Mouse (Mus musculus) mouse trophoblast stem cell (cell line): Measurements from ENCODE around the gene Zfp992.
"Not testable (repeated sequence)": the region's sequence is repeated elsewhere in the genome, so short reads cannot be mapped to it uniquely, and the experiment has no call there.

ENCODE experiments used
- in situ Hi-C, 2 experiments: fragments of 300-500 bp; cut with MseI, MboI; formaldehyde crosslinking; loops; 2 replicates in 1 of 2; 3 replicates in 1 of 2; pipeline ENCODE4 v1.15.1; 2025

The Zfp992 gene

DNA sequence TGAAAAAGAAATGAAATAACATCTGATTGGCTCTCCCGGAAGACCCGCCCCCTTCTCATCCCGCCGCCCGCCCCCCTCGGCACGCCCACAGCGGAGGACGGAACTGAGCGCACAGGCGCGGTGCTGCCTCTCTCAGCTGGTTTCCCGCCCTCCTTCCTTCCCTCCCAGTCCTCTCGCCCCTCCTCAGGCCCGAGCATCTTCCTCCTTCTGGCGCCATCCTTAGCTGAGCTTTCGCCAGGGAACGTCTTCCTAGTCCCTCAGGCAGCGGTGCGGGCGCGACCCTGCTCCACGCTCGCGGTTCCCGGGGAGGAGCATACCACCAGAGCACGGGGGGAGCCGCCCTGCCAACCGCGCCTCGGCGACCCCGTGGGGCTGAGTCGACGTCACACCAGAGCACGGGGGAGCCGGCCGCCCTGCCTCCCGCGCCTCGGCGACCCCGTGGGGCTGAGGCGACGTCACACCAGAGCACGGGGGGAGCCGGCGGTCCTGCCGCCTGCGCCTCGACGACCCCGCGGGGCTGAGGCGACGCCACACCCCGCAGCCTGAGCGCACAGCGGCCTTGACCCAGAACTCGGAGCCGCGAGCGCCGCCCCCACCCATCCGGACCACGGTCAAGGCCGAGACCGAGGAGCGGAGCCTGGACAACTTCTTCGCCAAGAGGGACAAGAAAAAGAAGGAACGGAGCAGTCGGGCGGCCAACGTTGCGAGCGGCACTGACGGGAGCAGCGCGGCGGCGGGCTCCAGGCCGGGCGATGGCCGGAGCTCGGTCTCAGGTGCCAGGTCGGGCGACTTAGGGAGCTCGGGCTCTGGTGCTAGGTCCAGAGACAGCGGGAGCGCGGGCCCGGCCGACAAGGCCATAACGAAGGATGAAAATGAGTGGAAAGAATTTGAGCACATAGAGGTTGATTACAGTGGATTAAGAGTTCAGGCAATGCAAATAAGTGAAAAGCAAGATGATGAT, 26.2 kb downstream of the Zfp992 start:
- in situ Hi-C loops: not testable (repeated sequence)

DNA sequence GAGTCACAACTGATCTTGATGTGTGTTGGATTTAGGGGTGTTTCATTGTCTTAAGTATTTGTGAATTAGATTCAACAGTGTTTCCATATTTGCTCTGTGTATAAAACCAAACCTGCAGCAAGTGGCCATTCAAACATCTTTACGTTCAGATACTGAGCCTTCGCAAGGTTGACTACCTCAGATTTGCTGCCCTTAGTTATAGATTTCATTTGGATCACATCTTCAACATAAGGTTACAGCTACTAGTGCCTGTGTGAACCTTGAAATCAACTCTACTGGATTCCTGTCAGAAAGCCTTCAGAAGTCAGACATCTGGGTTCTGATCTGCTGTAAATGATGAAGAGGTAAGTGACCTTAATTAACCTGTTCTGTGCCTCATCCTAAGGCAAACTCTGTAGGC, 27.4 kb downstream of the Zfp992 start:
- in situ Hi-C loops: not testable (repeated sequence)

DNA sequence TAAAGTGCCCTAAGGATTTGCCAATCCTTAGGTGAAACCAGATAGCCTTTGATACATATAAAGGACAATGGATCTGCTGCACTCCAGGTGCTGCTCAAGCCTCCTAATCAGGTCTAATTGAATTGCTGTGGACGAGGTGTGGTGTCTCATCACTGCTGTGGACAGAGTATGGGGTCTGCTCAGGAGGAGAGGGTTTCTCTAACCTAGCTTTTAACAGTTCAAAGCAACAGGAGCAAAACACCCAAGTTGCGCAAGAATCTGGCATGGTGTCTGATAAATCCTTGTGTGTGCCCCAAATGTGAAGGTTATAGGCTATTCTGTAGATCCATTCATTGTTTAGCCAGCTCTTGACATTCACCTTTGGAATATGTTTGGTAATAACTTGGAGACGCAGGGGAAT, 28.1 kb downstream of the Zfp992 start:
- in situ Hi-C loops: not testable (repeated sequence)

DNA sequence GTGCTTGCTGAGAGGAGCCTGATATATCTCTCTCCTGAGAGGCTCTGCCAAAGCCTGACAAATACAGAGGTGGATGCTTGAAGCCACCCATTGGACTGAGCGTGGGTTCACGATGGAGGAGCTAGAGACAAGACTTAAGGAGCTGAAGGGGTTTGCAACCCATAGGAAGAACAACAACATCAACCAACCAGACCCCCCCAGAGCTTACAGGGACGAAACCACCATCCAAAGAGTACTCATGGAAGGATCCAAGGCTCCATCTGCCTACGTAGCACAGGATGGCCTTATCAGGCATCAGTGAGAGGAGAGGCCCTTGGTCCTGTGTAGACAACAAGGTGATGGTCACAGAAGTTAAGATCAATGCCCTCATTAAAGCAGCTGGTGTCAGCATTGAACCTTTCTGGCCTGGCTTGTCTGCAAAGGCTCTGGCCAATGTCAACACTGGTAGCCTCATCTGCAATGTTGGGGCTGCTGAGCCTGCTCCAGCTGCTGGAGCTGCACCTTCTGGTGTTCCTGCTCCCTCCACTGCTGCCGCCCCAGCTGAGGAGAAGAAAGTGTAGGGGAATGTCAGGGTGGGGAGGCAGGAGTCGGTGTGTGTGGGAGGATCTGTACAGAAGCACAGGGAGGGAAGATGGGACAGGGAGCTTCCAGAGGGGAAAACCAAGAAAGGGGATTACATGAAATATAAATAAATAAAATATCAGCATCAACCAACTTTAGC, 31.7 kb downstream of the Zfp992 start:
- in situ Hi-C loops: not testable (repeated sequence)

DNA sequence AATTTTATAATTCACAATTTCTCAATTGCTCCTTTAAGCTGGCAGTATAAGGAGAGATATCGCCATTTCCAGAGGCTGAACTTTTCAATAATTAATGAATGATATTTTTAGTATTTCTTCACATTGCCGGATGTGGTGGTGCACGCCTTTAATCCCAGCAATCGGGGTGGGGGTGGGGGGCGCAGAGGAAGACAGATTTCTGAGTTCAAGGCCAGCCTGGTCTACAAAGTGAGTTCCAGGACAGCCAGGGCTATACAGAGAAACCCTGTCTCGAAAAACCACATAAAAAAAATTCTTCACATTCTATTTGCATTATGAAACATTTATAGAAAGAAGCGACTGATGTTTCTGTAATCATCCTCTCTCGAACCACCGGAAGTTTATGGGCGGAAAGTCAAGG, 33.7 kb downstream of the Zfp992 start:
- in situ Hi-C loops: not testable (repeated sequence)

DNA sequence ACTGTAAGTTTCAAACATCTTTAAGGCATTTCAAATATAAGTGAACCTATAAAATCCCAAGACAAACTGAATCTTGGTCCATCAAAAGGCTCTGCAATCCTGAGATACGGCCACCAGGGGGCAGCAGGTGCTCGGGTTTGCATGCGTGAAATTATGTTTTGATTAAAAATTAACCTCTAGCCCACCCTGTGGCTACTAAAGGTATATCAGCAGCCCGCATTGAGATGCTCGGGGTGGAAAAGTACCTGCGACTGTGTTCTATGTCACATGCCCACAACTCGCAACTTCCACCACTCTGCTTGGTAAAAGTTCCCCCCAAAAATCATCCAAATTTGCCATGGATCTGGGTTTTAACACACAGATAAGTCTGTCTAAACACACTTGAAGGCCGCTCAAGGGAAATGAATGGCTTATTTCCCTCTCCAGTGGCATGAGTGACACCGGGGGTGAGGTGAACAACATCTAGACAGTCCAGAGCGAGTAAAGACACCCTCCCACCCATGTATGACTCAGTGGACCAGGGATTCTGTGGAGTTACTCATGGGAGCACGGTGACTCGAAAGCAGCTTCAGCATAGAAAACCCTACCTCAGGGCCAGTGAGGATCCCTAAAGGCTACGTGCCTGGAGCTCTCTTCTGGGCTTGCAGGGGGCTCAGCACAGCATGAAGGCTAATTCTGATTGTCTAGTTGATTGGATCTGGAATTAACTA, 34.9 kb downstream of the Zfp992 start:
- in situ Hi-C loops: not testable (repeated sequence)

DNA sequence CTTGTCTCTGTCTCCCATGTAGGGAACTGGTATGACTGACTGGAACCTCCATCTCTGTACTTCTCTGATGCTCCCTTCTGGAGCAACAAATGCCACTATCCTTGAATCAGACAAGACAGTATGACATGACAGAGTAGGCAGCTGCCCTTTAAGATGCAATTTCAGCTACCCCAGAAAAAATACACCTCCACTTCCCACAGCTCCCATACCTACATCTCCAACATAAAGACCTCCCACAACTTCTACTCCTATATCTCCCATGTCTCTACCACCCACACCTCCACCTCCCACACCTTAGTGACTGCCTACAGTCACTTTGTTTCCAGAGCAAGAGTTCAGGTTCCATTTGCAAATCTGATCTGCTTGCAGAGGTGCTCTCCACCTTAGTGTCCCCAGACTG, 35.9 kb downstream of the Zfp992 start:
- in situ Hi-C loops: not testable (repeated sequence)

DNA sequence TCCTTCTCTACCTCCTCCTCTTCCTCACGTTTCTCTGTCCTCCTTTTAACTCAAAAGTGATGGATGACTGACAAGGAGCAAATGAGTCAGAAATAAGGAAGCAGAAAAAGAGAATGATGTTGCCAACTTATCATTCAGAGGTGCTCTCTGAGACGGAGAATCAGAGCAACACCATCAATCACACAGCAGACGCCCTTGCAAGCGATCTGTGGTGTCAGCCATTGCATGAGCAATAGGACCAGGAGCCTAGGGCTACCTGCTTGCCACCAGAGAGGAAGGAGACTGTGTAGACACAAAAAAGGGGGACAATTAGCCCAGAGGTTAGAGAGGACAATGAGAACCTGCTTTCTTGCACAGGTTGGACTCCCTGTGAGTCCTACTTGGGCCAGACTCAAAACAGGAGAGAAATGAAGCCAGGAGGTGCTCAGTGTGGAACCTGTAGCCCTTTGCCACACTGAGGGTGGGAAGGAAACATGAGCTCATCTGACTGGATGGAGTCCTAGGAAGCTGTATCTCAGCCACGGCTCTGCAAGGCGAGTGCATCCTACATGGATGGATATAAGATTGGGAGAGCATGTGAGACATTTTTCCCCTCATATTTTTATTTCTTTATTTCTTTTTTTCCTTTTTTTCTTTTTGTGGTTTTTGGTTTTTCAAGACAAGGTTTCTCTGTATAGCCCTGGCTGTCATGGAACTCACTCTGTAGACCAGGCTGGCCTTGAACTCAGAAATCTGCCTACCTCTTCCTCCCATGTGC, 36.5 kb downstream of the Zfp992 start:
- in situ Hi-C loops: not testable (repeated sequence)

DNA sequence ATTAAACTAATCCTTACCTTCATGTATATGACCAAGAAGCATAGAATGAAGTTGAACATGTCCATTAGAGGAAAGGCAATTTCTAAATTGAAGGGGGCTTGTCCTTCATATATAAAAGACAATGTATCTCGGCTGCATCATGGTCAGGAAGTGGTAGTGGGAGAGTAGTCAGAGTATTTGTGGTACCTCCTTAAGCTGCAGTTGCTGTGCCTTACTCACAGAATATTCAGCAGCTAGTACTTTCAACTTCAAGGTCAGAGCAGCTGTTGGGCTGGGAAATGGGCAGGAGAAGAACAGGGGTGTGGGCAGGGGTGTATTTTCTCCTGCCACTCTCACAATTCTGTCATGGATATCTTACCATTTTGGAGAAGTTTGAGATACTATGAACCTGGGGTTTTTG, 37.9 kb downstream of the Zfp992 start:
- in situ Hi-C loops: not testable (repeated sequence)

DNA sequence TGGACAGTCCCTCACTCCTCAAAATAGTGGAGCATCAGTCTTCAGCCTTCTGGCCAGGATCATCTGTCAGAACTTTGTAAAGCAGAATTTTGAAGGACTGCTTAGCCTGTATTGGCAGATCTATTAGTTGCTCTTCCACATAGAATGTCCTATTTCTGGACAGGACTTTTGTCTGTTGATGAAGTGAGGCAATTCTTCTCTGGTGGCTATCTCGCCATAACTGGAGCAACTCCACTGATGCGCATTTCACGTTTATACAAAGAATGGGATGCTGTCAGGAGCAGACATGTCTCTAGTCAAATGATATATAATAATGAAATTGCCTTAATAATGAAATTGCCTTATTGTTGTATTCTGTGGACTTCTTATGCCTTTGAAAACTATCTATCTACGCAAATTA, 40.4 kb downstream of the Zfp992 start:
- in situ Hi-C loops: not testable (repeated sequence)

DNA sequence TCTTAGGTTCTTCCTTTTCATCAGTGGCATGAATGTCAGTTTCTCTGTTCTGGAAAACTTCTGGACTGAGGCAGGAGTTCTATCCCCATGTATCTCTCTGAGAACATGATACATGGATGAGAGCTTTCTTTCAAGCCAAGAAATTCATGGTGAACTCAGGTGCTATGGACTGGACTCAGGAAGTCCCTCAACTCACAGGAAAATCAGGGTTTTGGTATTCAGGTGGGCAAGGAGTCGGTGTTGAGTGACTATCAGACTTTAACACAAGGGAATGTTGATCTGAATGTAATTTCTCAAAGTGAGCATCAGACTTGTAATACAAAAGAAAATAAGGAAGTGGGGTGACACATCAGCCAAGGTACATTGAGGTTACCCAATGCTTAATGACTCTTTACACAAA, 43.2 kb downstream of the Zfp992 start:
- in situ Hi-C loops: not testable (repeated sequence)

DNA sequence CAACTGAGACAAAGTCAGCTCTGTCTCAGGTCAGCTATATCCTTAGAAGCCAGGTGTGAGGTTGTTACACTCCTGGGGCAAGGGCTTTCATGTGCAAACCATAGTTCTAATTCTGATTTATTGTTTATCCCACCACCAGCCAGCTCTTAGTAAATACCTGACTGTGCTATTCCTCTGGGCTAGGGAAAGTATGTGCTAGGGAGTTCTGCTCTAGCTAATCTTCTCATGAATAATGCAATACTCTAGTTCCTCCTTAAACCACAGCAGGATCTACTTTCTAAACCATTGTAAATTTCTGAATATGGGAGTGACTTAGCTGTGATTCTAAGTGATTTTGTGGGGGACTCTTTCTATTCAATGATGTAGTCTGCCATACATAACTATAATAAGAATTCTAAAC, 43.6 kb downstream of the Zfp992 start:
- in situ Hi-C loops: no loop called here

DNA sequence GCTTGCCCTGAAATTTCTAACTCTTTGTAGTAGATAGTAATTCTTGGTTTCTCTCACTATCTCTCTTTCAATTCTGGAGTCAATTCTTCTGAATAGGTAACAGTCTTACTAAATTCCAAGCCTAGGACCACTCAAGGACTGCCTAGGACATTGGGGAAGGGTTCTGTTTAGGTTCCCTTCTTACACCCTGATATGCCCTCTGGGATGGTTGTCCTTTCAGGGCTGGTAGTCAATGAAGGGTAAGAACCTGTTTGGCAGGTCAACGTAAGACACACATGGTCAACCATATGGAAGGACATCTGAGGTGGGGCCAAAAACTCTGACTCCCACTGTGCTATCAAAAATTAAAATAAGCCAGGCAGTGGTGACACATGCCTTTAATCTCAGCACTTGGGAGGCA, 44.0 kb downstream of the Zfp992 start:
- in situ Hi-C loops: no loop called here

DNA sequence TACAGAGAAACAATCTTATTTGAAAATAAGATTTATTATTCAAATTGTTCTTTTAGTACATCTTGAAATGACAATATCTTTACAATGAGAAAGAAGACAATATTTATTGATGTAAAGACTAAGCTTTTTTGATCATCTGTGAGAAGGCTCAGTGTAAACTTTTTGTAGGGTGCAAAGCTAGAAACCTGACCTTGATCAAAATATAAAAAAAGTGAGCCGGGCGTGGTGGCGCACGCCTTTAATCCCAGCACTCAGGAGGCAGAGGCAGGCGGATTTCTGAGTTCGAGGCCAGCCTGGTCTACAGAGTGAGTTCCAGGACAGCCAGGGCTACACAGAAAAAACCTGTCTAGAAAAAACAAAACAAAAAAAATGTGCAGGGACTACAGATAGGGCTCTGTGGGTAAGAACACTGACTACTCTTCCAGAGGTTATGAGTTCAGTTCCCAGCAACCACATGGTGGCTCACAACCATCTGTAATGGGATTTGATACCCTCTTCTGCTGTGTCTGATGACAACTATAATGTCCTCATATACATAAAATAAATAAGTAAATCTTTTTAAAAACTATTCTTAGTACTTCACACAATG, 44.6 kb downstream of the Zfp992 start:
- in situ Hi-C loops: not testable (repeated sequence)

DNA sequence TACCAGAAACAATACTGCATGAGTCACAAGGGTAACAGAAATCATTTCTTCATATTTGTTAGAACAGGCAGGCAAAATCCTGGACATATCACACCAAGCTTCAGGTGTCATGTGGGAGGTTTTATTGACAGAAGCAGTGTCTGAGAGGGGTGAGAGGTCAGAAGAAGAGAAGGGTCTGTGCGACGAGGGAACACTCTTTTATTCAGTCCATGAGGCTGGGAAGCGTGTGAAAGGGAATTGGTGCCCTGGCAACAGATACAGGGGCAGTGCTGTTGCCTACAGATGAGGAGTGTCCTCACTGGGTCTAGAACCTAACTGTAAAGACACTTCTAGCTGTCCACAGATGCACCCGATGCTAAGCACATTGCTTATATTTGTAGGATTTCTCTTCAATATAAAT, 46.2 kb downstream of the Zfp992 start:
- in situ Hi-C loops: no loop called here

DNA sequence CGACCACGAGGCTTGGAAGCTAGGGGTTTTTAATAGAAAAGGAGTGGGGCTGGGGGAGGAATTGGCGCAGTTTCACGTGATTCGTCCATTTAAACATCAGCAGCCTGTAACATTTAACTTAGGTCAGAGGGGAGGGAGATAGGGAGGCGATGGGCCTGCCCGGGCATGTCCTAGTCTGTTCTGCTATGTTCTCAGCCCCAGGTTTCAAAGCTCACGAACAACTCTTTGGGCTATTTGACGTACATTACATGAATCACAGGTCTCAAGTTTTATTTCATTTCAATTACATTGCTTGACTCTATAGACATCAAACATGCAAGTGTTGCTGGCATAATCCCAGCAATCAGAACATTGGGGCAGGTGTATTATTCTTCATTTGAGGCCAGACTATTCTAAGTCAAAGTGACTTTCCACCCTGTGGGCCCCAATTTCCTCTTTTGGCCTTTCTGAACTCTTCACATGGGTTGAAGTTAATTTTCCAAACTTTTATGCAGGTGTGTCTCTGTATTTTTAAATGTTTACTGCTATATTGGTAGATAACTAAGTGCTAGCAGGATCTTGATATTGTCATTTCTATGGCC, 49.0 kb downstream of the Zfp992 start:
- in situ Hi-C loops: not testable (repeated sequence)

DNA sequence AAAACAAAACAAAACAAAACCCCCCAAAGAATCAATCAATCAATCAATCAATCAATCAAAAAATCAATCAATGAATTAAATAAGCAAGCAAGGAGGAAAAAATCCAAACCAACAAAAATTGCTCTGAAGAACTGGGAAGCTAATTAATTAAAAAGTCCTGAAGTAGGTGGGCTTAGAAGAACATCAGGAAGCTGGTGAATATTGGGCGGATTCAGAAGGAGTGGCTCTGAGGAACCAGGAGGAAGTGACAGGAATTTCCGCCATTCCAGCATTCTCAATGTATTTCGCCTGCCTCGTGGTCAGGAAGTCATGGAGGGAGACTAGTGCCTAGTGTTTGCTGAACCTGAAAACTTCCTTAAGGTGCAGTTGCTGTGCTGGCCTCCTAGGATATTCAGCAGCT, 52.9 kb downstream of the Zfp992 start, which contains the start of gene Zfp981:
Gene Zfp981, plus strand, starts transcription at position 301 of the 400 bp plus-strand sequence.
- in situ Hi-C loops: not testable (repeated sequence)

DNA sequence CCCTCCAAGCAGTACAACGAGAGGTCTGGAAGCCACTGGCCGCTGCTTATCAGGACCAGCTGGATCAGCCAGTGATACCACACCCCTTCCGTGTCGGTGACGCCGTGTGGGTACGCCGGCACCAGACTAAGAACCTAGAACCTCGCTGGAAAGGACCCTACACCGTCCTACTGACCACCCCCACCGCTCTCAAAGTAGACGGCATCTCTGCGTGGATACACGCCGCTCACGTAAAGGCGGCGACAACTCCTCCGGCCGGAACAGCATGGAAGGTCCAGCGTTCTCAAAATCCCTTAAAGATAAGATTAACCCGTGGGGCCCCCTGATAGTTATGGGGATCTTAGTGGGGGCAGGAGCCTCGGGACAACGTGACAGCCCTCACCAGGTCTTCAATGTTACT, 60.2 kb downstream of the Zfp992 start:
- in situ Hi-C loops: not testable (repeated sequence)

DNA sequence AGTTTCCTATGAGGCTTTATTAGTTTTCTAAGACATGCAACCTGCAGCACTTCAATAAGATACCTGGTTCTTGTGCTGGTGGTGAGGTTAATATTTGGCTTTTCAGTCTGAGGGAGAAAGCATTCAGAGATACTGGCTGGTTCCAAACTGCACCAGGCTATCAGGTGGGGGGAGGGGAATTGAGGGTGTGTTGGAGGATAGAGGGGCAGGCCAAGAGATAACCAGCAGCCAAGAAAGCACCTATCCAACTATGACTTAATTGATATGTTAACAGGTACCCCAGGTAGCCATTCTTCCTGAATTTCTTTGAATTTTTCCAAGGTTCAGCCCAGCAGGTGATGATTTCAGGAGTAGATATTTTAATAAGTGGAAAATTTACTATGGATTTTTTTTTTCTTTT, 63.0 kb downstream of the Zfp992 start:
- in situ Hi-C loops: not testable (repeated sequence)

DNA sequence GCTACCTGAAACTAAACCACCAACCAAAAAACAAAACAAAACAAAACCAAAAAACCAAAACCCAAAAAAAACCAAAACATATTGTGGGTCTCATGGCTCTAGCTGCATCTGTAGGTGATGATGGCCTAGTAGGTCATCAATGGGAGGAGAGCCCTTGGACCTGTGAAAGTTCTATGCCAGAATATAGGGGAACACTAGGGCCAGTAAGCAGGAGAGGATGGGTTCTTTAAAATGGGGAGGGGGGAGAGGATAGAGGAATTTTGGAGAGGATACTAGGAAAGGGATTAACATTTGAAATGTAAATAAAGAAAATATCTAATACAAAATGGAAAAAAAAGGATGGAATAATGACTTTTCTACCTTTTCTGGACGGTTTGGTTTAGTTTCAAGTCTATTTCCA, 67.7 kb downstream of the Zfp992 start:
- in situ Hi-C loops: no loop called here

DNA sequence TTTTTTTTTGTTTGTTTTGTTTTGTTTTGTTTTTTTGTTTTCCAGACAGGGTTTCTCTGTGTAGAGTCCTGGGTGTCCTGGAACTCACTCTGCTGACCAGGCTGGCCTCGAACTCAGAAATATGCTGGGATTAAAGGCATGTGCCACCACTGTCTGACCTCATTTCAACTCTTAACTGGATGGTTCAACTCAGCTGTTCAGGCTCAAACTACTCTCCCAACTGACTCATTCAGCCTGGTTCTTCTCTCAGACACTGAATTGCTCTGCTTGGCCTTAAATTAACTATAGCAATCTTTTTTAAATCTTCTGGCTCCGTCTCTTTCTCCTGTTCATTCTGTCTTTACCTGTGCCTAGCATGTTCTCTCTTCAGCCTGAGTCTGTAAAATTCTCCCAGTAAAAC, 68.3 kb downstream of the Zfp992 start:
- in situ Hi-C loops: not testable (repeated sequence)
